Mouse (Mus musculus): ENCODE results near the gene Mst1.

Mst1 gene

GRCm38 (mm10) chr9:108080168-108080567 is at the start of gene Mst1:
Gene Mst1 (plus strand): TSS chr9:108080436.
- DNase-seq (ENCODE audit: low spot score) = peak; percentile 63

DNA sequence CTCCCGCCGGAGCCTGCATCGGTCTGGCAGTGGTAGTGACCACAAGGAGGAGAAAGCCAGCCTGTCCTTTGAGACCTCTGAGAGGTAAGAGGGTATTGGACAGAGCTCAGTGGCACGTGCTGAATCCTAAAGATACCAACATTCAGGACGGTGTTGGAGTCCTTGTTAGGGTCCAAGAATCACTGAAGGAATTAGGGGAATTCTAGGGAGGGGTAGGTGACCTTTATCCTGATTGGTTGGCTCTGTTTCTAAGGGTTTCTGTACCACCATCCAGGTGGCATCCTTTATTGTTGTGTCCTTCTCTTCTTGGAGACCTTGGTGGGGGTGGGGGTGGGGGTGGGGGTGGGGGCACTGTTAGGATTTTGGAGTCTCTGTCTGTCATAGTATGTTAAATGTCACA is 48.1 kb upstream of the Mst1 start:
- no peak for DNase-seq (ENCODE audit: low spot score)

DNA sequence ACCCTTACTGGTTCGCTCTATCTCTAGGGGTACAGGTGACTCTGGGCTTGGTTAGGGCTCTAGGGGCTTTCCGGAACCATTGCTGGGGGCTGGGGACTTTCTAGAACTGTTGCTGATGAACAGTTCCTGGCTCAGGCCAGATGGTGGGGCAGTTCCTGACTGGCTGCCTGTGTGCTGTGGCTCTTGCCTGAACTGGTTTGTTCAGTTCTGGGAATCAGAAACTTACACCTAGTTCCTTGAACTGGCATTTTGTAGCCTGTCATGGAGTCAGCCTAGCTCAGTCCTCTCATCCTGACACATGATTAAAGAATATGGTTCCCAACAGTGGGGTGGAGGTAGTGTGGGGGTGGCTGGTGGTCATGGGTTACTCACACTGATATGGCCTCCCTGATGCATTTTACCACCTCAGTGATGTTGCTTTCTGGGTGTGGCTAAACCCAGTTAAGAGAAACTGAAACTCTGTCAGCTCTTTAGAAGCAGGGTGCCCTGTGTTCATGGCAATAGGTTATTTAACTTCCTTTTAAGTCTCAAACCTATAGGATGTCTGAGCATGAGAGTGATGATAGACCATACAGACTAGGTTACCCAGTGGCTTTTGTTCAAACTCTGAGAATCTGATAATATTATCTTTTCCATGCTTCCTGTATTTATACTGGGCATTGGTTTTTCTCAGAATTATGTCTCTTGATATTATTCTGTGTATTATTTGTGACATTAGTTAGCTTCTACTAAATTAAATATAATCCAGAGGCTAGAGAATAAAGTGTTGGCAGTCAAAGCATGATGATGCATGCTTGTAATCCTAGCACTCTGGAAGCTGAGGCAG is 44.7 kb upstream of the Mst1 start:
- DNase-seq (ENCODE audit: low spot score) = no peak

- no peak for DNase-seq (ENCODE audit: low spot score)
These were observed 35.3 kb upstream of the Mst1 start for GRCm38 (mm10) chr9:108044751-108045492.

- DNase-seq (ENCODE audit: low spot score) = no peak
These were observed 33.7 kb upstream of the Mst1 start for GRCm38 (mm10) chr9:108046582-108046981.

- no peak for DNase-seq (ENCODE audit: low spot score)
These were observed 32.4 kb upstream of the Mst1 start for GRCm38 (mm10) chr9:108047601-108048565.

- DNase-seq (ENCODE audit: low spot score) = peak; percentile 48
These were observed 31.7 kb upstream of the Mst1 start for GRCm38 (mm10) chr9:108048566-108048955.

DNA sequence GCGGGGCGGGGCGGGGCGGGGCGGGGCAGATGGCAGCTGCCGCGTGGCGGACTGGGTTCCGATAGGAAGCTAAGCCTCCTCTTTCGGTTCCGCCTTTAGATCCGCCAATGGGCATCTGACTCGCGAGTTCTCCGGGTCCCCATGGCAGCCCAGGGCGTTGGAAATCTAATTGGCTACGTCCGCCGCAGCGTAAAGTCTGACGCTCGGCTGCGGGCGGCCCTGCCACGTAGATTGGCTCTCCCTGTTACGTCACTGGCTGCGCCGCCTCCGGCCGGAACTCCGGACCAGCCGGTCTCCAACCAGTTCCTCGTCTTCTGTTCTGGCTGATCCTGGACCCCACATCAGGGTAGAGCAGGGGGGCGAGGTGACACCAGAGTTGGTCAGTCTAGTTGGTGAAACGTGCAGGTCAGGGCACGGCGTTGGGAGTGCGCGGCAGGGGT is 31.2 kb upstream of the Mst1 start, which contains the start of gene Gmppb:
Gene Gmppb (plus strand): TSS at position 227 of the 440 bp plus-strand sequence.
- peak; percentile 91 for DNase-seq (ENCODE audit: low spot score)

DNA sequence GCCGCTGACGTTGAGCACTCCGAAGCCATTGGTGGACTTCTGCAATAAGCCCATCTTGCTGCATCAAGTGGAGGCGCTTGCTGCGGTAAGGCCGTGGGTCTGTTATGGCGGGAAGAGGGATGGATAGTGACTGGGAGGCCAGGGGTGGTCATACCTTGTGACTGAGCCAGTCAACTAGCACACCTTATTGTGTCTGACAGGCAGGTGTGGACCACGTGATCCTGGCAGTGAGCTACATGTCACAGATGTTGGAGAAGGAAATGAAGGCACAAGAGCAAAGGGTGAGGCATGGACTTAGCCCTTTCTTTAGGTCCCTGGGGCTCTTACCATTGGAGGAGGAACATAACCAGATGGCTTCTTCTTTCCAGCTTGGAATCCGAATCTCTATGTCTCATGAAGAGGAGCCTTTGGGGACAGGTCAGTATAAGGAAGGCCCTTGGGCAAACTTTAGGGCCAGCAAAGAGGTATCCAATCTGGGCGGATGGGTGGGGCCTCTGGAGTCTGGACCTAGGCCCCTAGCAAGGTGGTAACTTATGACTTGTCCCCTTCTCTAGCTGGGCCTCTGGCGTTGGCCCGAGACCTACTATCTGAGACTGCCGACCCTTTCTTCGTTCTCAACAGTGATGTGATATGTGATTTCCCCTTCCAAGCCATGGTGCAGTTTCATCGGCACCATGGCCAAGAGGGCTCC is 30.5 kb upstream of the Mst1 start:
- DNase-seq (ENCODE audit: low spot score) = no peak

DNA sequence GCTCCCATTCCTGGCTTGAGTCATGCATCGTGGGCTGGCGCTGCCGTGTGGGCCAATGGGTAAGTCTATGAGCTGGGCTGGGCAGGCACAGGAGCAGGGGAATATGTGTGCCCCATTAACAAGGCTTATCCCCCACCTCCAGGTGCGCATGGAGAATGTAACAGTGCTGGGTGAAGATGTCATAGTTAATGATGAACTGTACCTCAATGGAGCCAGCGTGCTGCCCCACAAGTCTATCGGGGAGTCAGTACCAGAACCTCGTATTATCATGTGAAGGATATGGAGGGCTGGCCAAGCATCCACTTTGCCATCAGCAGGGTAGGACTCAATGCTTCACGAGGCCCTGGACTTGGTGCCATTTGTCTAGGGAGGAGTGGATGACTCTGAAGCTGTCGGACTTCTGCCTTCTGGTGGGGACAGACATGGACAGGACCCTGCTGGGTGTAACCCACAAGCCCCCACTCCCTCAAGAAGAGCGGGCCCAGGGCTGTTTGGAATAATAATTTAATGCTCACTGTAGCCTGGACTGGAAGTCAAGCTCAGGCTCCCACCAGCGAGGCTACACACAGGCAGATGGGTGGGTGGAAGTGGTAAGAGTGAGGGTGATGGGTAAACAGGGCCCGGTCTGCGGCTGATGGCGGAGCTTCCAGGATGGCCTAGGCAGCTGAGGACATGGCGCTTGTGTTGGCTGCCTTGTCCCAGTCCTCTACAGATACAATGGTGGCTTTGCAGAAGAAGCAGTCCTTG is 28.9 kb upstream of the Mst1 start:
- DNase-seq (ENCODE audit: low spot score) = no peak

DNA sequence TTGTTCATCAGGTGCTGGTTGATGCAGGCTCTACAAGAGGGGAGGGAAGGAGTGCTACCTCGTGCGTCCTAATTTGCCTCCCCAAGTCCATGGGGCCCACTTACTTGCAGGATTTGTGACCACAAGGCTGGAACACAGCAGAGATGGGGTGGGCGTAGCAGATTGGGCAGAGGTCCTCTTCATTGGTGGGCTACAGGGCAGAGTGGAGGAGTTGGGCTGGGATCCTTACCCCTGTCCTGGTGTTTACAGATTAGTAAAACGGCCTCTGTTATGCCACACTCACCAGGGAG is 28.4 kb upstream of the Mst1 start:
- DNase-seq (ENCODE audit: low spot score) = no peak

DNA sequence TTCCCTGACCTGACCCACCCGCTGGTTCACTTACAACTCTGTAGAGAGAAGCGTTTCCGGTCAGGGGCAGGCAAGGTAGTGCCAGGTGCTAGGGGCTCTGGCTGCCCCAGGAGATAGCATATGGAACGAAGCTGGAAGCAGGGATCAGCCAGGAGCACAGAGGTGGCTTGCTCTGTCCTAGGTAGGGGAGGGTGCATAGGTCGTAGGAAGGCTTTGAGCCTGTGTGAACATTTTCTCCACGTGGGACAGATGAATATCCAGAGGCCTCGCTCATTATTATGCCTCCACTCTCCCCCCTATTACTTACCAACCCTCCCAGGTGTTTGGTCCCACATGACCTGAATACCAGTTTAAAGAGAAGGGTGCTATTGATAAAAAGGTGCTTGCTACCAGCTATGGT is 27.8 kb upstream of the Mst1 start:
- DNase-seq (ENCODE audit: low spot score) = no peak

GRCm38 (mm10) chr9:108052885-108053664 is 27.2 kb upstream of the Mst1 start, which contains the start of gene Amigo3:
Gene Amigo3 (plus strand): TSS chr9:108053159.
- peak; percentile 93 for DNase-seq (ENCODE audit: low spot score)

DNA sequence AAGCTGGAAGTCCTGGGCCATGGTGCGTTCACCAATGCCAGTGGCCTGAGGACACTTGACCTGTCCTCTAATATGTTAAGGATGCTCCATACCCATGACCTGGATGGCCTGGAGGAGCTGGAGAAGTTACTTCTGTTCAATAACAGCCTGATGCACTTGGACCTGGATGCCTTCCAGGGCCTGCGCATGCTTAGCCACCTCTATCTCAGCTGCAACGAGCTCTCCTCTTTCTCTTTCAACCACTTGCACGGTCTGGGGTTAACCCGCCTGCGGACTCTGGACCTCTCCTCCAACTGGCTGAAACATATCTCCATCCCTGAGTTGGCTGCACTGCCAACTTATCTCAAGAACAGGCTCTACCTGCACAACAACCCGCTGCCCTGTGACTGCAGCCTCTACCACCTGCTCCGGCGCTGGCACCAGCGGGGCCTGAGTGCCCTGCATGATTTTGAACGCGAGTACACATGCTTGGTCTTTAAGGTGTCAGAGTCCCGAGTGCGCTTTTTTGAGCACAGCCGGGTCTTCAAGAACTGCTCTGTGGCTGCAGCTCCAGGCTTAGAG is 26.5 kb upstream of the Mst1 start:
- DNase-seq (ENCODE audit: low spot score) = no peak

- no peak for DNase-seq (ENCODE audit: low spot score)
These were observed 25.8 kb upstream of the Mst1 start for GRCm38 (mm10) chr9:108054331-108055040.

DNA sequence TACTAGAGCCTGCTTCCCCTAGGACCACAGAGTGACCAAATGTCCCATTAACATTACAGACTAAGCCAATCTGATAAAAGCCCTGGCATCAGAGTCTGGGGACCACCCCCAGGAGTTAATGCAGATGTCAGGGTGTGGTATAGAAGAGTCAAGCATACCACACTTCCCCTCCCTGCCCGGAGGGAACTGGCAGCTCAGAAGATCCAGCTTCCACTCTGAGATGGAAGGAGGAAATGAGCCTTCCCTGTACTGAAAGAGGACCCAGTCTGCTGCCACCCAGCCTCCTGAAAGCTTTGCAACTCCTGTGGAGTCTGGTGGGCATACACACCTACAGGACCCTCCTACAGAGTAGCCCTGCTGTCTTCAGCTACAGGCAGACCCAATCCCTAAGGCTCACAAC is 25.2 kb upstream of the Mst1 start:
- no peak for DNase-seq (ENCODE audit: low spot score)

DNA sequence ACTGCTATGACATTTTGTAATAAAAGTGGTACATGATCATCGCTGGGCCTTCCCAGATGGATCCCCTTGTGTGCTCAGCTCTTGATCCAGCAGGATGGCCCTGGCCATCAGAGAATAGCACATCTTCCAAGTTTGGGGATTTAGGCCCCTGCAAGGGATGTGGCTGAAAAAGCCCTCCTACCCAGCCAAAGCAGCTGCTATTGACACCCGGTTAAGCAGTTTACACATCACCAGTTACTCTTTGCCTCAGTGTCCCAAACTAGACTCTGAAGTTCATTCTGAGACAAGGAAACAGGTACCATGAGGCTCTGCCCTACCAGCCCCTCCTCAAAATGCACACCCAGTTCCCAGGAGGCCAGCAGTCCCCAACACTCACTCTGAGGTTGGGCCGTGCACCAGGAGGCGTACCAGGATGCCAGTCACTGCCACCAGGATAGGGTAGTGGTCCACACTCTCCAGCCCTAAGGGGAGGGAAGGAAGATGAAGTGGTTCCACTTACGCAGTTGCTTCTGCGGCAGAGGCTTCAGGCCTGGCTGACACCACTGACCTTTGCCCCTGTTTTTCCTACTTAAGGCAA is 24.5 kb upstream of the Mst1 start:
- no peak for DNase-seq (ENCODE audit: low spot score)

DNA sequence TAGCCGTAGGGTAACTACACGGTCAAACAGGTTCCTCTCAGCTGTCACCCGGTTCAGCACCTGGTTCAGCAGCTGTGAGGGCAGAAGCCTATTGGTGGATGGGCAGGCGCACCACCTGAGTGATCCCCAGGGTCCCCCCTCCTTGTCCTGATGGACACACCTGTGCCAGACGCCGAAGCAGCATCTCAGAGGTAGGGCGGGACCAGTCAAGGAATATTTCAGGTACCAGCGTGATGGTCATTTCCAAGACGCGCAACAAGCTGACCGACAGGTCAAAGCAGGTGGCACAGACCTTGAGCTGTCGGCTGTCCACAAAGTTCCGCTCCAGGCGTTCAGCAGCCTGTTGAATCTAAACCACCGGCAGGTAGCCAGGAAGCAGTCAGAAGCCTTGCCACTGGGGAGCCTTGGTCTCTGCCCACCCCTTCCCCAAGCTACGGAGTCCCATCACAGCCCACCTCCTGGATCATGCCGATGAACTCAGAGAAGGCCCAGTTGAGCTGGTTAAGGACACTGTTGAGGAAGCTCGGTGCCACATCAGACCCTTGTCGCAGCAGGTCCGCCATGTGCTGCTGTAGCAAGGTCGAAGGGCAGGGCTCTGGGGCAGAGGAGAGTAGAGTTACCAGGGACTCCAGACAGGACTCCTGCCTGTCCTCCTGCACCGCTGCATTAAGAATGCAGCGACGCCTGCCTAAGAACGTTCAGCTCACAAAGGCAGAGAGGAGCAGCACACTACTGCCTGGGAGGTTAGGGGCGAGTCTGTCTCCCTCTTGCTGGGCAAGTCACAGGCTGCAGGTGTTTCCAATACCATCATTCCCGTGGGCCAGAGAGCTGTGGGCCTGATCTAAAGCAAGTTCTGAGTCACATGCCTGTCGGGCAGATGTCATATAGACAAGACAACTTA is 23.6 kb upstream of the Mst1 start:
- DNase-seq (ENCODE audit: low spot score) = no peak

Measured in spleen, adult 12 weeks (tissue).